Mouse (Mus musculus) neural tube, embryonic 14.5 days (tissue): ENCODE data around the gene Olfr102. TPM values are rescaled to one million over a fixed set of nuclear protein-coding genes. Genes with fewer than 3 reads are reported as not detected.

ENCODE experiments used
- ATAC-seq: fragments of 200-750 bp; cut with Nextera tagmentation; 2 replicates; pipeline ENCODE4 v1.8.0; 2017; ENCODE audit warnings: low read depth, mild to moderate bottlenecking, moderate TSS enrichment, moderate library complexity
- H3K27ac ChIP-seq: fragments of 300-500 bp; sonication (generic); 2 replicates; pipeline ENCODE4 v1.5.1; 2014; ENCODE audit warnings: low read depth, mild to moderate bottlenecking, control low read depth, low read length, moderate library complexity, mixed read lengths
- H3K27me3 ChIP-seq: fragments of 300-500 bp; sonication (generic); 2 replicates; pipeline ENCODE4 v1.6.1; 2014; ENCODE audit warnings: low read length; ENCODE audit not compliant: control insufficient read depth, insufficient read depth
- H3K36me3 ChIP-seq: fragments of 300-500 bp; sonication (generic); 2 replicates; pipeline ENCODE4 v1.6.1; 2014; ENCODE audit warnings: low read length, mixed read lengths; ENCODE audit not compliant: control insufficient read depth, insufficient read depth
- H3K4me1 ChIP-seq: fragments of 300-500 bp; sonication (generic); 2 replicates; pipeline ENCODE4 v1.6.1; 2014; ENCODE audit warnings: low read length; ENCODE audit not compliant: control insufficient read depth, insufficient read depth
- H3K4me2 ChIP-seq: fragments of 300-500 bp; sonication (generic); 2 replicates; pipeline ENCODE4 v1.6.1; 2014; ENCODE audit warnings: mild to moderate bottlenecking, low read depth, low read length, control low read depth
- H3K4me3 ChIP-seq: fragments of 300-500 bp; sonication (generic); 2 replicates; pipeline ENCODE4 v1.5.1; 2014; ENCODE audit warnings: low read depth, low read length, control low read depth, mixed read lengths
- H3K9ac ChIP-seq: fragments of 300-500 bp; sonication (generic); replicated peaks from 2 replicates; pipeline ENCODE4 v1.6.1; 2014; ENCODE audit warnings: low read depth, mild to moderate bottlenecking, control low read depth, low read length, mixed read lengths
- H3K9me3 ChIP-seq: fragments of 300-500 bp; sonication (generic); 2 replicates; pipeline ENCODE4 v1.6.1; 2016; ENCODE audit warnings: low read length; ENCODE audit not compliant: control insufficient read depth
- WGBS: fragments of 180-500 bp; shearing (Covaris S2); extraction: QIAGEN DNeasy Blood & Tissue Kit; methylation state at CpG from one replicate; pipeline ENCODE4 v1.1.7; 2014; 5-methylcytosine and 5-hydroxymethylcytosine counted together
- polyA plus RNA-seq: library from polyadenylated mRNA; unstranded; fragments of >200 nt; fragmentation: Nextera tagmentation; extraction: Ambion mirVana; gene quantifications from 2 replicates; pipeline ENCODE4 v1.2.1, GENCODE M21; 2014

The Olfr102 gene
- polyA plus RNA-seq, 1 experiment from 2014 or later, result not detected

- WGBS, result 92% methylated on average over 2 of the region's 2 CpGs
- Histone ChIP-seq H3K4me2 (no peak overlapping the region), H3K36me3 (no peaks in the 10 kb centered on the region), H3K9me3 (no peaks in the 10 kb centered on the region), H3K9ac (no peak overlapping the region), H3K4me1 (no peaks in the 10 kb centered on the region), H3K27ac (no peak overlapping the region), H3K4me3 (no peak overlapping the region), H3K27me3 (no peaks in the 10 kb centered on the region)
- no peak for ATAC-seq
Measured at GRCm38 (mm10) chr17:37275626-37276248, 41.1 kb downstream of the Olfr102 start.

- Histone ChIP-seq H3K27ac (no peak overlapping the region), H3K4me2 (peak overlapping the region; percentile 93), H3K9ac (no peak overlapping the region), H3K27me3 (no peaks in the 10 kb centered on the region), H3K4me1 (0 out of 2 replicates have a peak, but pooled peaks cover 2% of the 10 kb centered on the region), H3K9me3 (no peaks in the 10 kb centered on the region), H3K36me3 (no peaks in the 10 kb centered on the region), H3K4me3 (peak overlapping the region; percentile 41)
- peak; percentile 29; the same call in 1 of the 2 replicates for ATAC-seq
- 65% methylated on average over 8 of the region's 8 CpGs for WGBS
Measured at GRCm38 (mm10) chr17:37270702-37271092, 46.2 kb downstream of the Olfr102 start.

DNA sequence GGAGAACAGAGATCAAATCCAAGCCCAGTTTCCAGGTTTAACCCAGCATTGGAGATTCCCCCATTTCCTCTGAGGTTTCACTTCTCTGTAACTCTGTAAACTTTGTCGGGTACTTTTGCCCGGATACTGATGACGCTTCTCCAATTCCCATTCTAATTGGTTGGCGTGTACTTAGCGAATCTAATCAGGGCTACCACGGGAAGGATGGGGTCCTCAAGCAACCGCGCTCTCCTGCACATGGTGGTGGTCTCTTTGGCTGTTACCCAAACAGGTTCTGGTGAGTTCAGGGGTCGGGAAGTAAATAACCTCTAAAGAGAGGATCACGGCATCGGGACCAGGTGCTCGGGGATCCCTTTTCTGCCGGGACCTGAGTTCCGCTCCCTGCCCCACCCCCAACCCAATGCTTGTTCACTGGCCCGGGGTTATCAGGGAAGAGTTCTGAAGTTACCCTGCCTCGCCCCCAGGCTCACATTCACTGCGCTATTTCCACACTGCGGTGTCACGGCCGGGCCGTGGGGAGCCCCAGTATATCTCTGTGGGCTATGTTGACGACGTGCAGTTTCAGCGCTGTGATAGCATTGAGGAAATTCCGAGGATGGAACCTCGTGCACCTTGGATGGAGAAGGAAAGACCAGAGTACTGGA lies 46.7 kb downstream of the Olfr102 start, which contains the start of gene H2-M3:
H2-M3 (plus strand) TSS at position 163 of the 644 bp plus-strand sequence.
- peak within 1 kb of the TSS; percentile 93 for H3K4me2 ChIP-seq
- 0 out of 2 replicates have a peak, but pooled peaks cover 2% of the 10 kb centered on the region for H3K4me1 ChIP-seq
- H3K36me3 ChIP-seq, result no peaks in the 10 kb centered on the region
- no peaks in the 10 kb centered on the region for H3K9me3 ChIP-seq
- peak within 1 kb of the TSS; percentile 41 for H3K4me3 ChIP-seq
- H3K9ac ChIP-seq, result peak within 1 kb of the TSS; percentile 41; the same call in 1 of the 2 replicates
- H3K27ac ChIP-seq, result no peak within 1 kb of the TSS
- WGBS, result 6% methylated on average over 26 of the region's 26 CpGs
- peak; percentile 99 for ATAC-seq
- H3K27me3 ChIP-seq, result no peaks in the 10 kb centered on the region

- Histone ChIP-seq H3K4me3 (no peak within 1 kb of the TSS), H3K9ac (no peak within 1 kb of the TSS), H3K27me3 (no peaks in the 10 kb centered on the region), H3K4me2 (no peak within 1 kb of the TSS), H3K4me1 (no peaks in the 10 kb centered on the region), H3K36me3 (no peaks in the 10 kb centered on the region), H3K27ac (no peak within 1 kb of the TSS), H3K9me3 (no peaks in the 10 kb centered on the region)
- no peak for ATAC-seq
- 90% methylated on average over 1 of the region's 1 CpGs for WGBS
Measured at GRCm38 (mm10) chr17:37263626-37264025, 53.2 kb downstream of the Olfr102 start, which contains the start of gene Olfr98. Gene Olfr98 (minus strand): TSS chr17:37263749.

Other genes with a start within 250 kb of the Olfr102 start
- 0.12 TPM in 1 of 2 replicates, not detected in the other for gene Olfr90, start 228.6 kb downstream of the Olfr102 start, polyA plus RNA-seq
- gene Olfr91, start 218.8 kb downstream of the Olfr102 start, polyA plus RNA-seq, result 0.13 TPM in 1 of 2 replicates, not detected in the other
- not detected in 2 replicates for gene Olfr92, start 197.0 kb downstream of the Olfr102 start, polyA plus RNA-seq
- not detected in 2 replicates for gene Olfr93, start 155.6 kb downstream of the Olfr102 start, polyA plus RNA-seq
- not detected in 2 replicates for gene Ubd, start 123.2 kb downstream of the Olfr102 start, polyA plus RNA-seq
- gene Olfr94, start 116.1 kb downstream of the Olfr102 start, polyA plus RNA-seq, result 0.19 TPM in 1 of 2 replicates, not detected in the other
- 0.05 TPM in 1 of 2 replicates, not detected in the other for gene Olfr95, start 103.9 kb downstream of the Olfr102 start, polyA plus RNA-seq
- not detected in 2 replicates for gene Olfr96, start 96.9 kb downstream of the Olfr102 start, polyA plus RNA-seq
- gene Olfr97, start 79.7 kb downstream of the Olfr102 start, polyA plus RNA-seq, result not detected in 2 replicates
- not detected in 2 replicates for gene Olfr98, start 53.3 kb downstream of the Olfr102 start, polyA plus RNA-seq
- 0.42 and 0.91 TPM in 2 replicates for gene H2-M3, start 46.8 kb downstream of the Olfr102 start, polyA plus RNA-seq
- not detected in 2 replicates for gene Olfr99, start 33.6 kb downstream of the Olfr102 start, polyA plus RNA-seq
- gene Olfr101, start 12.7 kb downstream of the Olfr102 start, polyA plus RNA-seq, result not detected in 2 replicates
- not detected in 2 replicates for gene Olfr103, start 22.6 kb upstream of the Olfr102 start, polyA plus RNA-seq
- not detected in 2 replicates for gene Olfr104-ps, start 42.5 kb upstream of the Olfr102 start, polyA plus RNA-seq
- gene Olfr105-ps, start 62.0 kb upstream of the Olfr102 start, polyA plus RNA-seq, result not detected in 2 replicates
- gene Olfr106-ps, start 73.3 kb upstream of the Olfr102 start, polyA plus RNA-seq, result not detected in 2 replicates
- gene Olfr107, start 82.2 kb upstream of the Olfr102 start, polyA plus RNA-seq, result not detected in 2 replicates
- gene Olfr108, start 128.4 kb upstream of the Olfr102 start, polyA plus RNA-seq, result not detected in 2 replicates
- not detected in 2 replicates for gene Olfr109, start 141.9 kb upstream of the Olfr102 start, polyA plus RNA-seq
- gene H2-M2, start 166.5 kb upstream of the Olfr102 start, polyA plus RNA-seq, result not detected in 2 replicates
- gene Olfr110, start 175.4 kb upstream of the Olfr102 start, polyA plus RNA-seq, result not detected in 2 replicates
- gene Olfr111, start 191.0 kb upstream of the Olfr102 start, polyA plus RNA-seq, result not detected in 2 replicates